Mouse (Mus musculus) embryonic facial prominence, embryonic 11.5 days (tissue): ENCODE measurements at regions not wholly inside any gene's neighbourhood (a gene's known extent, or its start where the extent isn't known, plus 50 kb on each side); places are given as distances from the start of the nearest gene placed in this dataset.

Experiments
- ATAC-seq: fragments of 200-750 bp; cut with Nextera tagmentation; replicated peaks from 2 replicates; pipeline ENCODE4 v1.8.0; 2017; ENCODE audit warnings: low read depth; ENCODE audit not compliant: insufficient number of reproducible peaks, low FRiP score, low TSS enrichment
- DNase-seq: peaks from one replicate; pipeline ENCODE4 v3.0.0-alpha.2; 2015; ENCODE audit warnings: low spot score
- H3K27ac ChIP-seq: fragments of 300-500 bp; sonication (generic); replicated peaks from 2 replicates; pipeline ENCODE4 v1.5.1; 2014; ENCODE audit warnings: mild to moderate bottlenecking, low read depth, low read length, control low read depth
- H3K27me3 ChIP-seq: fragments of 300-500 bp; sonication (generic); 2 replicates; pipeline ENCODE4 v1.6.1; 2014; ENCODE audit warnings: mild to moderate bottlenecking, low read length, moderate library complexity, mixed read lengths; ENCODE audit not compliant: control insufficient read depth, insufficient read depth
- H3K36me3 ChIP-seq: fragments of 300-500 bp; sonication (generic); replicated peaks from 2 replicates; pipeline ENCODE4 v1.6.1; 2014; ENCODE audit warnings: low read depth, mild to moderate bottlenecking, low read length, moderate library complexity, mixed read lengths; ENCODE audit not compliant: control insufficient read depth, insufficient read depth
- H3K4me1 ChIP-seq: fragments of 300-500 bp; sonication (generic); 2 replicates; pipeline ENCODE4 v1.6.1; 2014; ENCODE audit warnings: low read length, mixed read lengths; ENCODE audit not compliant: control insufficient read depth, insufficient read depth
- H3K4me2 ChIP-seq: fragments of 300-500 bp; sonication (generic); 2 replicates; pipeline ENCODE4 v1.6.1; 2014; ENCODE audit warnings: low read depth, mild to moderate bottlenecking, control low read depth, low read length, moderate library complexity
- H3K4me3 ChIP-seq: fragments of 300-500 bp; sonication (generic); 2 replicates; pipeline ENCODE4 v1.5.1; 2014; ENCODE audit warnings: low read depth, low read length, control low read depth
- H3K9ac ChIP-seq: fragments of 300-500 bp; sonication (generic); replicated peaks from 2 replicates; pipeline ENCODE4 v1.6.1; 2014; ENCODE audit warnings: mild to moderate bottlenecking, control low read depth, low read length
- H3K9me3 ChIP-seq: fragments of 300-500 bp; sonication (generic); replicated peaks from 2 replicates; pipeline ENCODE4 v1.6.1; 2016; ENCODE audit warnings: mild to moderate bottlenecking, low read length, inconsistent platforms, mixed read lengths; ENCODE audit not compliant: control insufficient read depth
- WGBS: fragments of 180-500 bp; shearing (Covaris S2); extraction: QIAGEN DNeasy Blood & Tissue Kit; methylation state at CpG from one replicate; pipeline ENCODE4 v1.1.7; 2014; 5-methylcytosine and 5-hydroxymethylcytosine counted together

DNA sequence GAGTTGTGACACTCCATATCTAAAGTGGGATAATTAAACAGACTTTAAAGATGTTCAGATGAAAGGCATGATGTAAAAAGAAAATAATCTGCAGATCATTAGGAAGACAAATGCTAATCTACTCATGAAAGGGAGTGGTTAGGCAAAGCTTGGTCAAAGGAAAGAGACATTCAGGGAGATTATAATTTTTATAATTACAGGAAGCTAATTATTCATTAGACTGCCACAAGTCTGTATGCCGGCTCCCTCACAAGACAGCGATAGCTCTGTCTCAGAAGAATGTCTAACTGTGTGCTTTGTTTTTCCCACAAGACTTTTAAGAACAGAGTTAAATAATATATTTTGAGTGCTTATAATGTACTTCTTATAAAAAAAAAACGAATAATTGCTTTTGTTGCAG, 541.5 kb downstream of the Adgrl2 start:
- Histone ChIP-seq H3K4me2 (no peak overlapping the region), H3K4me1 (no peaks in the 10 kb centered on the region), H3K36me3 (no peaks in the 10 kb centered on the region), H3K27ac (no peak overlapping the region), H3K27me3 (no peaks in the 10 kb centered on the region), H3K9me3 (no peaks in the 10 kb centered on the region), H3K9ac (no peak overlapping the region), H3K4me3 (no peak overlapping the region)
- DNase-seq (no peak), ATAC-seq (no peak)
- WGBS: 59% methylated on average over 3 of the region's 3 CpGs

GRCm38 (mm10) chr3:148448465-148448864, 541.9 kb downstream of the Adgrl2 start:
- Histone ChIP-seq H3K4me3 (no peak overlapping the region), H3K4me2 (no peak overlapping the region), H3K27me3 (no peaks in the 10 kb centered on the region), H3K9ac (no peak overlapping the region), H3K27ac (no peak overlapping the region), H3K9me3 (no peaks in the 10 kb centered on the region), H3K36me3 (no peaks in the 10 kb centered on the region), H3K4me1 (no peaks in the 10 kb centered on the region)
- ATAC-seq (no peak), DNase-seq (no peak)
- WGBS: 50% methylated on average over 1 of the region's 1 CpGs

- WGBS: 83% methylated on average over 1 of the region's 1 CpGs
- Histone ChIP-seq H3K4me1 (no peaks in the 10 kb centered on the region), H3K27me3 (no peaks in the 10 kb centered on the region), H3K36me3 (no peaks in the 10 kb centered on the region), H3K4me2 (no peak overlapping the region), H3K9me3 (no peaks in the 10 kb centered on the region), H3K9ac (no peak overlapping the region), H3K27ac (no peak overlapping the region), H3K4me3 (no peak overlapping the region)
- no peak for DNase-seq
- no peak for ATAC-seq
Observed at GRCm38 (mm10) chr3:148446845-148447244, 543.5 kb downstream of the Adgrl2 start.

DNA sequence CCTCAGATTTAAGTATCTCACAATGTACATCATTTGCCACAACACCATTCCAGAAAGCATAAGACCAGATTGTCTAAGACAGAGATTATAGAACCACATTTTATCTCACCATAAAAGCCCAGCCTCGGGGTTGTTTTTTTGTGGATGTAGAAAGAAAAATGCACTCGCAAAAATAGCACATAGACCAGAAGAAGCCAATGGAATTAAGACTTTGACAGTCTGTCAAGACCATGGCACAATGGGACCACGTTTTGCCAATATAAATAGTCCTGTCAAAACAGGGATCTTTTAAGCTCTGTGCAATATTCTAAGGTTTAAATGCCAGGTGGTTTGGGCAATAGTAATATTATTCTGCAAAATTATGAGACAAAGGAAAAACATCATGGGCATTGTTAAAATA, 547.3 kb downstream of the Adgrl2 start:
- ATAC-seq: no peak
- H3K4me2 ChIP-seq: no peak overlapping the region
- H3K4me3 ChIP-seq: no peak overlapping the region
- H3K36me3 ChIP-seq: no peaks in the 10 kb centered on the region
- no peaks in the 10 kb centered on the region for H3K9me3 ChIP-seq
- H3K4me1 ChIP-seq: no peaks in the 10 kb centered on the region
- DNase-seq: no peak
- 75% methylated on average over 3 of the region's 3 CpGs for WGBS
- no peak overlapping the region for H3K9ac ChIP-seq
- H3K27ac ChIP-seq: no peak overlapping the region
- no peaks in the 10 kb centered on the region for H3K27me3 ChIP-seq

GRCm38 (mm10) chr3:148434033-148434432, 556.3 kb downstream of the Adgrl2 start:
- Histone ChIP-seq H3K9ac (no peak overlapping the region), H3K9me3 (no peaks in the 10 kb centered on the region), H3K27ac (no peak overlapping the region), H3K4me2 (no peak overlapping the region), H3K4me1 (no peaks in the 10 kb centered on the region; the same call in 1 of the 2 replicates), H3K36me3 (no peaks in the 10 kb centered on the region), H3K4me3 (no peak overlapping the region), H3K27me3 (no peaks in the 10 kb centered on the region)
- no peak for ATAC-seq
- 90% methylated on average over 4 of the region's 4 CpGs for WGBS
- no peak for DNase-seq

DNA sequence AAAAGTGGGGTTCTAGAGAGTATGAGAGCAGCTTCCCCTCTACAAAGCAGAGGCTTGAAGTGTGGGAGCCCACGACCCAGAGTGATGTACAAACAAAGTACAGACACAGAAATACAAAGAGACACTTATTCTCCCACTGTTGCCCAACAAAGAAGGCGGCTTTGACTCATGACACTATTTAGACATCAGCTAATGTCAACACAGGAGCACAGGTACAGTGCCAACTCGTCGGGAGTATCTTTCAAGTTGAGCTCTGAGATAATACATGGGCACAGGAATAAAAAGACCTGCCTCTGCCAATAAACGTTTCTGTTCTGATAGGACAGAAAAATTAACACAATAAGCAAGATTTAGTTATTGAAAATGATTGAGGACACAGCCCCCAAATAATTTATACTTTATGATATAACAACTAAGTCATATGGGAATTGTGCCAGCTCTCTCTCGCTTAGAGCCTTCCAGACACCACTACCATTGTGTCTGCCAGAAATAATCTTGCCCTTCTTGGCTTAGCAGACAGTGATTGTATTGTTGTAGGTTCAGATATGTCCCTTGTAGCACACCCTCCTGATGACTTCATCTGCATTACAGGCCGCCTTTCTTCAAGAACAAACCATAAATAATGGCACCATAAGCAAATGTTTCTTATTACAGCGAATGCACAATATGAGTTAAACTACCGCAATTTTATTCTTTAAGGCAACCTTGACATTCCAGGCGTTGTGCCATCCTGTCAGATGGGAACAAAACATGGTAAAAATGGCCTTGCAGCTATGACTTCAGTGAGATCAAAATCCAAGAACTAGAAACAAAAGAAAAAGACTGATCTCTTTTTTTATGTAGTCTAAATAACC, 561.1 kb downstream of the Adgrl2 start:
- Histone ChIP-seq H3K9me3 (no peaks in the 10 kb centered on the region), H3K4me3 (no peak overlapping the region), H3K9ac (no peak overlapping the region), H3K27ac (no peak overlapping the region), H3K27me3 (no peaks in the 10 kb centered on the region), H3K4me2 (no peak overlapping the region), H3K36me3 (no peaks in the 10 kb centered on the region), H3K4me1 (no peaks in the 10 kb centered on the region; the same call in 1 of the 2 replicates)
- DNase-seq: no peak
- ATAC-seq: no peak
- 80% methylated on average over 10 of the region's 10 CpGs for WGBS

GRCm38 (mm10) chr3:148424089-148424488, 566.3 kb downstream of the Adgrl2 start:
- no peak overlapping the region for H3K27ac ChIP-seq
- H3K36me3 ChIP-seq: no peaks in the 10 kb centered on the region
- no peak overlapping the region for H3K9ac ChIP-seq
- H3K9me3 ChIP-seq: no peaks in the 10 kb centered on the region
- DNase-seq (no peak), ATAC-seq (no peak)
- H3K4me1 ChIP-seq: no peaks in the 10 kb centered on the region
- no peak overlapping the region for H3K4me2 ChIP-seq
- no peak overlapping the region for H3K4me3 ChIP-seq
- WGBS: 88% methylated on average over 4 of the region's 4 CpGs
- H3K27me3 ChIP-seq: no peaks in the 10 kb centered on the region

GRCm38 (mm10) chr3:148423383-148423782, 567.0 kb downstream of the Adgrl2 start:
- 92% methylated on average over 1 of the region's 1 CpGs for WGBS
- Histone ChIP-seq H3K27me3 (no peaks in the 10 kb centered on the region), H3K27ac (no peak overlapping the region), H3K36me3 (no peaks in the 10 kb centered on the region), H3K4me3 (no peak overlapping the region), H3K9me3 (no peaks in the 10 kb centered on the region), H3K9ac (no peak overlapping the region), H3K4me1 (no peaks in the 10 kb centered on the region), H3K4me2 (no peak overlapping the region)
- ATAC-seq (no peak), DNase-seq (no peak)
